Mouse (Mus musculus): ENCODE results near the gene Tssk1. TPM values are rescaled to one million over a fixed set of nuclear protein-coding genes. Genes with fewer than 3 reads are reported as not detected.

The Tssk1 gene
- polyA plus RNA-seq (2015; fragmentation: Nextera tagmentation; extraction: Ambion mirVana), result not detected in 2 replicates

- WGBS, result 81% methylated on average over 2 of the region's 2 CpGs
- Histone ChIP-seq H3K4me3 (no peak within 1 kb of the TSS), H3K4me2 (no peak within 1 kb of the TSS), H3K27me3 (no peaks in the 10 kb centered on the region), H3K9me3 (no peaks in the 10 kb centered on the region), H3K36me3 (peaks cover 9% of the 10 kb centered on the region), H3K9ac (no peak within 1 kb of the TSS), H3K4me1 (peaks cover 27% of the 10 kb centered on the region), H3K27ac (no peak within 1 kb of the TSS)
- ATAC-seq (ENCODE audit: insufficient number of reproducible peaks, low FRiP score, low TSS enrichment, low read depth), result no peak
Observed at GRCm38 (mm10) chr16:17893923-17894322, at the start of gene Tssk1. Gene Tssk1, plus strand, starts transcription at chr16:17894223.

DNA sequence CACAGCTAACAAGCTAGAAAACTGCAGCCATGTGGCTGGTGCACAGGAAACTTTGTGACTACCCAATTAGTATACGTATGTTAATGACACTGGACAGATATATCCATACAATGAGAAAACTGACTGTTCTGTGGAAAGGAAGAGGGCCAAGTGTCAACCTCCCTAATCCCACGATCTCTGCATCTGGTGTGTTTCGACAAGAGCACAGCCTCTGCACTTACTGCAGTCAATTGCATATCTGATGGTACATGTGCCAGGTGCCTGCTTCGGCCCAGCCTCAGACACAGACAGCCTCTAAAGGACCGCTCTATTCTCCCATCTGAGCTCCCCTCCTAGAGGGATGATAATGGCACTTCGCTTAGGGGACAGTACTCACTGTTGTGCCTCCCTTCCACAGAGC, 45.6 kb upstream of the Tssk1 start:
- H3K4me2 ChIP-seq, result no peak overlapping the region
- H3K9ac ChIP-seq, result no peak overlapping the region
- 91% methylated on average over 6 of the region's 6 CpGs for WGBS
- peaks cover 89% of the 10 kb centered on the region for H3K36me3 ChIP-seq
- H3K9me3 ChIP-seq, result no peaks in the 10 kb centered on the region
- H3K27ac ChIP-seq, result no peak overlapping the region
- H3K4me3 ChIP-seq, result no peak overlapping the region
- H3K27me3 ChIP-seq, result no peaks in the 10 kb centered on the region
- H3K4me1 ChIP-seq, result no peaks in the 10 kb centered on the region
- ATAC-seq (ENCODE audit: insufficient number of reproducible peaks, low FRiP score, low TSS enrichment, low read depth), result no peak

- H3K4me3 ChIP-seq, result no peak overlapping the region
- no peaks in the 10 kb centered on the region for H3K27me3 ChIP-seq
- no peak for ATAC-seq (ENCODE audit: insufficient number of reproducible peaks, low FRiP score, low TSS enrichment, low read depth)
- no peak overlapping the region for H3K9ac ChIP-seq
- WGBS, result 18% methylated on average over 1 of the region's 1 CpGs
- H3K36me3 ChIP-seq, result peaks cover 88% of the 10 kb centered on the region
- H3K4me1 ChIP-seq, result no peaks in the 10 kb centered on the region
- H3K4me2 ChIP-seq, result no peak overlapping the region
- no peaks in the 10 kb centered on the region for H3K9me3 ChIP-seq
- no peak overlapping the region for H3K27ac ChIP-seq
Observed at GRCm38 (mm10) chr16:17848928-17849327, 45.1 kb upstream of the Tssk1 start.

DNA sequence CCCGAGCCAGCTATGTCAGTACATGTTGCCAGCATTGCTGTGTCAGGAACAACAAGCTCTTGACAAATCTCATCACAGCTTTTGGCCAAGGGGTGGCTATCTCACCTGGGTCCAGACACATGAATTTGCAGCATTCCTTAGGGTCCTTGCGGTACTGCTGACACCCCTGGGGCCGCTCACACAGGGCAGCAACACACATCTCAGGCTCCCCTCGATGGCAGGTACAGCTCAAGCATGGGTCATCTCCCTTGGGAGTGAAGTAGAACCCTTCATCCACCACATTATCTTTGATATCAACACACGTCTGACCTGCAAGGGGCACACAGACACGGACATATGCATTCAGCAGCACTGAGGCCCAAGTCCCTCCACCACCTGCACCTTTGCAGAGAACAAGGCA, 44.5 kb upstream of the Tssk1 start:
- Histone ChIP-seq H3K9ac (no peak overlapping the region), H3K36me3 (peaks cover 88% of the 10 kb centered on the region), H3K9me3 (no peaks in the 10 kb centered on the region), H3K27me3 (no peaks in the 10 kb centered on the region), H3K4me2 (no peak overlapping the region), H3K27ac (no peak overlapping the region), H3K4me1 (no peaks in the 10 kb centered on the region), H3K4me3 (no peak overlapping the region)
- no peak for ATAC-seq (ENCODE audit: insufficient number of reproducible peaks, low FRiP score, low TSS enrichment, low read depth)
- 81% methylated on average over 6 of the region's 6 CpGs for WGBS

DNA sequence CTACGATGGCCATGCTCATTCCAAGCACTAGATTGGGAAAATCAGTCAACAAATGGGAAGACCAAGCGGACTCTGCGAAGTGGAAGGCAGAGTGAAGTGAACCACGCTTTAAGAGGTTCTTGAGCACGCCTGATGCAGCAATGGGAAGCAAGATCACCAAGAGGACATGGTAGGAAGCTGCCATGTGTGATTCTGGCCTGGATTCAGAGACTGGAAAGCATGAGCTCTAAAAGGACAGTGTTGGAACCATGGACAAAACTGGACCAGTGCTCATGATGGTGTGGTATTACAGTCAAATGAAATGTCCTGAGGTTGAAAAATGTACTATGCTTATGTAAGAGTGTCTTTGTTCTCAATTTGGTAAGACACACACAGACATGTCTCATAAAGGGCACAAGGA, 42.7 kb upstream of the Tssk1 start:
- no peak for ATAC-seq (ENCODE audit: insufficient number of reproducible peaks, low FRiP score, low TSS enrichment, low read depth)
- WGBS, result 95% methylated on average over 5 of the region's 5 CpGs
- Histone ChIP-seq H3K9me3 (no peaks in the 10 kb centered on the region), H3K27ac (no peak overlapping the region), H3K4me2 (no peak overlapping the region), H3K4me3 (no peak overlapping the region), H3K27me3 (no peaks in the 10 kb centered on the region), H3K36me3 (peaks cover 84% of the 10 kb centered on the region), H3K4me1 (no peaks in the 10 kb centered on the region), H3K9ac (no peak overlapping the region)

DNA sequence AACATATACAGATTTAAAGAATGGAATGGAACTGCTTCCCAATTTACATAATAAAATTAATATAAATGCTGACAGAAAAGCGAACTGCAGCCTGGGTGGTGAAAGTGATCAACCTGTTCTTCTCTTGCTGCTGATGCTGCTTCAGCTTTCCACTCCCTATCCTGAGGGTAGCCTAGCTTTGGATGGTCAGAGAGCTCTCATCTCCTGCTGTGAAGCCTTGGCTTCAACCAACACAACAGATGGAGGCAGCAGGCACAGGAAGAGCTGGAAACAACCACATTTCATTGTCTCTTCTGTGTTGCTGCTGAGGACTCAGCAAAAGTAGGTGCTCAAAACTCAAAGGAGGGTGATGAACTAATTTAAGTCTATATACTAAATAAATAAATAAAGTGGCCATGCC, 42.2 kb upstream of the Tssk1 start:
- no peaks in the 10 kb centered on the region for H3K27me3 ChIP-seq
- no peak for ATAC-seq (ENCODE audit: insufficient number of reproducible peaks, low FRiP score, low TSS enrichment, low read depth)
- no peak overlapping the region for H3K9ac ChIP-seq
- no peaks in the 10 kb centered on the region for H3K9me3 ChIP-seq
- H3K36me3 ChIP-seq, result peaks cover 84% of the 10 kb centered on the region
- H3K27ac ChIP-seq, result no peak overlapping the region
- H3K4me2 ChIP-seq, result no peak overlapping the region
- H3K4me3 ChIP-seq, result no peak overlapping the region
- WGBS, result 95% methylated on average over 1 of the region's 1 CpGs
- no peaks in the 10 kb centered on the region for H3K4me1 ChIP-seq

GRCm38 (mm10) chr16:17853263-17853662, 40.8 kb upstream of the Tssk1 start:
- Histone ChIP-seq H3K4me3 (no peak overlapping the region), H3K36me3 (peaks cover 87% of the 10 kb centered on the region), H3K4me1 (no peaks in the 10 kb centered on the region), H3K4me2 (no peak overlapping the region), H3K27me3 (no peaks in the 10 kb centered on the region), H3K9me3 (no peaks in the 10 kb centered on the region), H3K9ac (no peak overlapping the region), H3K27ac (no peak overlapping the region)
- ATAC-seq (ENCODE audit: insufficient number of reproducible peaks, low FRiP score, low TSS enrichment, low read depth), result no peak
- 74% methylated on average over 2 of the region's 2 CpGs for WGBS

DNA sequence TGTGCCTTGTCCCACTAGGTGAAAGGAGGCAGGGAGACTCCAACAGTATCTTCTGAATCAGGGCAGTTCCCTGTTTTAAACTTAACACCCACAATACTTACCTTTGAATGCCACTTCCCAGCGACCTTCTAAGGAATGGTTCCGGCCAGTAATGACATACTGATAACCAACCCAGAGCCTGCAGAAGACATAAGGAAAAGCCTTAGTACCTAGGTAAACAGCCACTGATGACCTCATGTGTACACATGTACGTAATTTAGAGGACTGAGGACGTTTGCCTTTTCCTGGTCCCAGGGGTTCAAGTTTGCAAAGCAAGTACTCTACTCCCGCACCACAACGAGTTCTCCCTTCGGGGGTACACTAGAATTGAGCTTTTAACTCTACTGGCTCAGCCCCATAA, 36.9 kb upstream of the Tssk1 start:
- Histone ChIP-seq H3K9me3 (no peaks in the 10 kb centered on the region), H3K27ac (no peak overlapping the region), H3K4me1 (no peaks in the 10 kb centered on the region), H3K4me3 (no peak overlapping the region), H3K9ac (no peak overlapping the region), H3K4me2 (no peak overlapping the region), H3K27me3 (no peaks in the 10 kb centered on the region), H3K36me3 (peaks cover 81% of the 10 kb centered on the region)
- no peak for ATAC-seq (ENCODE audit: insufficient number of reproducible peaks, low FRiP score, low TSS enrichment, low read depth)
- WGBS, result 90% methylated on average over 7 of the region's 7 CpGs

- Histone ChIP-seq H3K27me3 (no peaks in the 10 kb centered on the region), H3K9ac (no peak overlapping the region), H3K4me2 (no peak overlapping the region), H3K36me3 (peaks cover 76% of the 10 kb centered on the region), H3K4me3 (no peak overlapping the region), H3K9me3 (no peaks in the 10 kb centered on the region), H3K4me1 (no peaks in the 10 kb centered on the region), H3K27ac (no peak overlapping the region)
- ATAC-seq (ENCODE audit: insufficient number of reproducible peaks, low FRiP score, low TSS enrichment, low read depth), result no peak
Observed at GRCm38 (mm10) chr16:17858592-17858991, 35.4 kb upstream of the Tssk1 start.

GRCm38 (mm10) chr16:17865293-17865692, 28.7 kb upstream of the Tssk1 start:
- no peak overlapping the region for H3K27ac ChIP-seq
- no peaks in the 10 kb centered on the region for H3K4me1 ChIP-seq
- 87% methylated on average over 2 of the region's 2 CpGs for WGBS
- no peaks in the 10 kb centered on the region for H3K9me3 ChIP-seq
- H3K36me3 ChIP-seq, result peaks cover 47% of the 10 kb centered on the region
- no peak for ATAC-seq (ENCODE audit: insufficient number of reproducible peaks, low FRiP score, low TSS enrichment, low read depth)
- H3K27me3 ChIP-seq, result no peaks in the 10 kb centered on the region
- no peak overlapping the region for H3K4me3 ChIP-seq
- H3K9ac ChIP-seq, result no peak overlapping the region
- H3K4me2 ChIP-seq, result no peak overlapping the region

- Histone ChIP-seq H3K9me3 (no peaks in the 10 kb centered on the region), H3K9ac (no peak overlapping the region), H3K27ac (no peak overlapping the region), H3K4me1 (no peaks in the 10 kb centered on the region), H3K4me3 (no peak overlapping the region), H3K4me2 (no peak overlapping the region), H3K27me3 (no peaks in the 10 kb centered on the region), H3K36me3 (peaks cover 47% of the 10 kb centered on the region)
- 52% methylated on average over 6 of the region's 6 CpGs for WGBS
- ATAC-seq (ENCODE audit: insufficient number of reproducible peaks, low FRiP score, low TSS enrichment, low read depth), result no peak
Observed at GRCm38 (mm10) chr16:17865770-17866169, 28.3 kb upstream of the Tssk1 start.

GRCm38 (mm10) chr16:17871248-17871647, 22.8 kb upstream of the Tssk1 start:
- no peak overlapping the region for H3K4me3 ChIP-seq
- WGBS, result 79% methylated on average over 5 of the region's 5 CpGs
- H3K36me3 ChIP-seq, result peaks cover 45% of the 10 kb centered on the region
- H3K4me1 ChIP-seq, result no peaks in the 10 kb centered on the region
- H3K27me3 ChIP-seq, result no peaks in the 10 kb centered on the region
- no peaks in the 10 kb centered on the region for H3K9me3 ChIP-seq
- no peak overlapping the region for H3K27ac ChIP-seq
- H3K4me2 ChIP-seq, result no peak overlapping the region
- ATAC-seq (ENCODE audit: insufficient number of reproducible peaks, low FRiP score, low TSS enrichment, low read depth), result no peak
- no peak overlapping the region for H3K9ac ChIP-seq

- peaks cover 48% of the 10 kb centered on the region for H3K36me3 ChIP-seq
- H3K9me3 ChIP-seq, result no peaks in the 10 kb centered on the region
- no peaks in the 10 kb centered on the region for H3K4me1 ChIP-seq
- H3K9ac ChIP-seq, result no peak overlapping the region
- no peak for ATAC-seq (ENCODE audit: insufficient number of reproducible peaks, low FRiP score, low TSS enrichment, low read depth)
- 54% methylated on average over 4 of the region's 4 CpGs for WGBS
- no peaks in the 10 kb centered on the region for H3K27me3 ChIP-seq
- no peak overlapping the region for H3K27ac ChIP-seq
- H3K4me2 ChIP-seq, result no peak overlapping the region
- H3K4me3 ChIP-seq, result no peak overlapping the region
Observed at GRCm38 (mm10) chr16:17872995-17873394, 21.0 kb upstream of the Tssk1 start.

Measured in limb, embryonic 15.5 days (tissue).